Mouse (Mus musculus) layer of hippocampus, postnatal 36 days (tissue): Measurements from ENCODE around the gene Exo1. TPM values are rescaled to one million over a fixed set of nuclear protein-coding genes. Genes with fewer than 3 reads are reported as not detected.

ENCODE experiments used
- DNase-seq, 2 experiments: peaks; one replicate each; pipeline ENCODE4 v3.0.0; 2022
- total RNA-seq, 2 experiments: library from RNA; stranded (reverse); gene quantifications; 2 replicates each; pipeline ENCODE4 v1.2.3; 2021

Gene Exo1
- total RNA-seq, 2 experiments from 2014 or later = 0.30 to 0.51 TPM

GRCm38 (mm10) chr1:175950851-175951250 lies 70.5 kb downstream of the Exo1 start:
- no peak for DNase-seq

DNA sequence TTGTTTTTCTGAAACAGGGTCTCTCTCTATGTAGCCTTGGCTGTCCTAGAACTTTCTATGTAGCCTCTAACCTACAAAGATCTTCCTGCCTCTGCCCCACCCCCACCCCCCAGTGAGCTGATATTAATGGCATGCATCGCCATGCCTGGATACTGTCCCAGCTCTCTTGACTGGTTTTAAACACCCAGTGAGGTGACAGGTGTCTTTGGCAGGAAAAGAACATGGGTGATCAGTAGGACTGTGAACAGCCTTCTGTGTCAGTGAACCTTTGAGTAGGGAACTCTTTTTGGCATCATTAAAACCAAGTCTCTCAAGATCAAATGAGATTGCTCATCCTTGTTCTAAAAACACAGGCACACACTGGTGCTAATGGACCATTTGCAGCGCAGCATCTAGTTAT lies 81.4 kb downstream of the Exo1 start:
- no peak for DNase-seq

Other genes with a start within 250 kb of the Exo1 start
- gene Opn3, start 187.8 kb upstream of the Exo1 start, total RNA-seq = 1 to 10 TPM; 1.0 to 1.2 TPM
- 1 to 10 TPM; 3.0 to 5.1 TPM for gene Chml, start 187.7 kb upstream of the Exo1 start, total RNA-seq
- gene Wdr64, start 182.0 kb upstream of the Exo1 start, total RNA-seq = not detected
- not detected for gene Gm38100, start 39.7 kb downstream of the Exo1 start, total RNA-seq
- not detected for gene Rbm8a2, start 98.5 kb downstream of the Exo1 start, total RNA-seq